Mouse (Mus musculus) neural tube, embryonic 14.5 days (tissue): ENCODE data around the gene Use1. TPM values are rescaled to one million over a fixed set of nuclear protein-coding genes. Genes with fewer than 3 reads are reported as not detected.

Source experiments
- ATAC-seq: fragments of 200-750 bp; cut with Nextera tagmentation; 2 replicates; pipeline ENCODE4 v1.8.0; 2017; ENCODE audit warnings: low read depth, mild to moderate bottlenecking, moderate TSS enrichment, moderate library complexity
- H3K27ac ChIP-seq: fragments of 300-500 bp; sonication (generic); 2 replicates; pipeline ENCODE4 v1.5.1; 2014; ENCODE audit warnings: low read depth, mild to moderate bottlenecking, control low read depth, low read length, moderate library complexity, mixed read lengths
- H3K27me3 ChIP-seq: fragments of 300-500 bp; sonication (generic); 2 replicates; pipeline ENCODE4 v1.6.1; 2014; ENCODE audit warnings: low read length; ENCODE audit not compliant: control insufficient read depth, insufficient read depth
- H3K36me3 ChIP-seq: fragments of 300-500 bp; sonication (generic); 2 replicates; pipeline ENCODE4 v1.6.1; 2014; ENCODE audit warnings: low read length, mixed read lengths; ENCODE audit not compliant: control insufficient read depth, insufficient read depth
- H3K4me1 ChIP-seq: fragments of 300-500 bp; sonication (generic); 2 replicates; pipeline ENCODE4 v1.6.1; 2014; ENCODE audit warnings: low read length; ENCODE audit not compliant: control insufficient read depth, insufficient read depth
- H3K4me2 ChIP-seq: fragments of 300-500 bp; sonication (generic); 2 replicates; pipeline ENCODE4 v1.6.1; 2014; ENCODE audit warnings: mild to moderate bottlenecking, low read depth, low read length, control low read depth
- H3K4me3 ChIP-seq: fragments of 300-500 bp; sonication (generic); 2 replicates; pipeline ENCODE4 v1.5.1; 2014; ENCODE audit warnings: low read depth, low read length, control low read depth, mixed read lengths
- H3K9ac ChIP-seq: fragments of 300-500 bp; sonication (generic); replicated peaks from 2 replicates; pipeline ENCODE4 v1.6.1; 2014; ENCODE audit warnings: low read depth, mild to moderate bottlenecking, control low read depth, low read length, mixed read lengths
- H3K9me3 ChIP-seq: fragments of 300-500 bp; sonication (generic); 2 replicates; pipeline ENCODE4 v1.6.1; 2016; ENCODE audit warnings: low read length; ENCODE audit not compliant: control insufficient read depth
- WGBS: fragments of 180-500 bp; shearing (Covaris S2); extraction: QIAGEN DNeasy Blood & Tissue Kit; methylation state at CpG from one replicate; pipeline ENCODE4 v1.1.7; 2014; 5-methylcytosine and 5-hydroxymethylcytosine counted together
- polyA plus RNA-seq: library from polyadenylated mRNA; unstranded; fragments of >200 nt; fragmentation: Nextera tagmentation; extraction: Ambion mirVana; gene quantifications from 2 replicates; pipeline ENCODE4 v1.2.1, GENCODE M21; 2014

Use1 gene
- polyA plus RNA-seq, 1 experiment from 2014 or later, result 130 TPM

DNA sequence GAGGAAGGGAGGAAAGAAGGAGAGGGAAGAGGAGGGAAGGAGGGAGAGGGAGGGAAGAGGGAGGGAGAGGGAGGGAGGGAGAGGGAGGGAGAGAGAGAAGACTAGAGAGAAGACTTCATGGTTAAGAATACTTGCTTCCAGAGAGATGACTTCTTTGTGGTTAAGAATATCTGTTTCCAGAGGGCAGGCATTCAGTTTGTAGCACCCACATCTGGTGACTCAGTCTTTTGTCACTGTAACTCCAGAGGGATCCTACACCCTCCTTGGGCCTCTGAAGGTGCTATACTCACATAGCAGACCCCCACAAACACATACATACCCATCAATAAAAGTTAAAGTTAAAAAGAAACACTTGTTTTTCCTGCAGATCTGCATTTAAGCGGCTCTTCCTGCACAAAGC, 15.1 kb upstream of the Use1 start:
- no peak overlapping the region for H3K4me3 ChIP-seq
- H3K9ac ChIP-seq, result no peak overlapping the region
- 100% methylated on average over 1 of the region's 1 CpGs for WGBS
- no peaks in the 10 kb centered on the region for H3K4me1 ChIP-seq
- H3K27me3 ChIP-seq, result no peaks in the 10 kb centered on the region
- no peak for ATAC-seq
- H3K9me3 ChIP-seq, result no peaks in the 10 kb centered on the region
- no peak overlapping the region for H3K4me2 ChIP-seq
- no peak overlapping the region for H3K27ac ChIP-seq
- H3K36me3 ChIP-seq, result peaks cover 68% of the 10 kb centered on the region

DNA sequence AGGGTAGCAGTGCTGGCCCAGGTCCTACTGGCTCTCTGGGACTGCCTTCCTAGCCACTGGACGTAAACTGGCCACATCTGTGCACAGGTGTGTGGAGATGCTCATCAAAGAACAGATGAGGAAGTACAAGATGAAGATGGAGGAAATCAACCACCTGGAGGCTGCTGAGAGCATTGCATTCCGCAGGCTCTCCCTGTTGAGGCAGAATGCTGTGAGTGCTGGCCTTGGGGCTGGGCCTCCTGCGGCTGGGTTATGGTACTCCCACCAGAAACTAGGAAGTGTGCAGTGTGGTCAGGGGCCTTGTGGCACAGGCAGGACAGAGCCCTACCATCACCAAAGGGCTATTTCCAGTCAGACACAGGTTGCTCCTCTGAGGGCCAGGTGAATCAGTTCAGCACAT, 8.6 kb upstream of the Use1 start:
- Histone ChIP-seq H3K36me3 (peaks cover 61% of the 10 kb centered on the region), H3K9me3 (no peaks in the 10 kb centered on the region), H3K27me3 (no peaks in the 10 kb centered on the region), H3K27ac (no peak overlapping the region), H3K9ac (no peak overlapping the region), H3K4me2 (no peak overlapping the region), H3K4me1 (no peaks in the 10 kb centered on the region), H3K4me3 (no peak overlapping the region)
- no peak for ATAC-seq
- 91% methylated on average over 3 of the region's 3 CpGs for WGBS

DNA sequence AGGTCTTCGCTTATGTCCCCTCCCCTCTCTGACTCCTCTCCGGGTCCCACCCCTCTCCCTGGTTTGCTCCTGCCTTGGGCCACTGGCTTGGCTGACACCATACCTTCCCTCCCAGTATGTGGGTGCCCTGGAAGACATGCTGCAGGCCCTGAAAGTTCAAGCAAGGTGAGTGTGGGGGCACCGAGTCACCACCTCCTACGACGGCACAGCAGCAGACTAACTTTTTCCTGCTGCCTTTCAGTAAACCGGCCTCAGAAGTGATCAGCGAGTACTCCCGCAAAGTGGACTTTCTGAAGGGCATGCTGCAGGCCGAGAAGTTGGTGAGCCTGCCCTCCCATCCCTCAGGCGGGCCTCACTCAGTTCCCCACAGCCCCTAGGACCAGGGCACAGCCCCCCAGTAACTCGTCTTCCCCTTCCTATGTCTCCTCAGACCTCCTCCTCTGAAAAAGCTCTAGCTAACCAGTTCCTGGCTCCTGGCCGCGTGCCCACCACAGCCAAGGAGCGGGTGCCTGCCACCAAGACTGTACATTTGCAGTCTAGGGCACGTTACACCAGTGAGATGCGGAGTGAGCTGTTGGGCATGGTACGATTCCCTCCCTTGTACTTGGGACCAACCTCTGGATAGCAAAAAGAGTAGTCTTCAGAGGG, 1.0 kb downstream of the Use1 start:
- Histone ChIP-seq H3K4me2 (peak overlapping the region; percentile 86), H3K9ac (peak overlapping the region; percentile 62), H3K27ac (peak overlapping the region; percentile 93), H3K36me3 (peaks cover 6% of the 10 kb centered on the region; the same call in 1 of the 2 replicates), H3K9me3 (no peaks in the 10 kb centered on the region), H3K27me3 (no peaks in the 10 kb centered on the region), H3K4me1 (peaks cover 13% of the 10 kb centered on the region), H3K4me3 (peak overlapping the region; percentile 51)
- ATAC-seq, result no peak
- WGBS, result 60% methylated on average over 17 of the region's 17 CpGs

DNA sequence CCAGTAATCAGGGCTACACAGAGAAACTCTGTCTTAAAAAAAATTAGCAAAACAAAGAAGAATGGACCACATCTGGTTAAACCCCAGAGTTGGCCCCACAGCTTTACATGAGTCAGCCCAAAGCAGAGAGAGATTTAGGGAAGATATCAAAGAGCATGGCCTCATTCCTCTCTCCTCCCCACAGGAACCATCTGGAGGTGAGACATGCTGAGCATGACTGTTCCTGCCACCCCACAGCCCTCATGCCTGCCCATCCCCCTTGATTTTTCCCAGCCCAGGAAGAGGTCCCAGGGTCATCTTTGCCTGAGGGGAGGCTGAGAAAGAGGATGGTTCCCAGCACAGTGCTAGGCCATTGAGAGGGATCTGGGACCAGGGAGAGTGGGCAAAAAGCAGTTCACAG, 1.7 kb downstream of the Use1 start:
- Histone ChIP-seq H3K4me3 (no peak overlapping the region), H3K4me2 (no peak overlapping the region), H3K27me3 (no peaks in the 10 kb centered on the region), H3K4me1 (peaks cover 13% of the 10 kb centered on the region), H3K9me3 (no peaks in the 10 kb centered on the region), H3K36me3 (peaks cover 6% of the 10 kb centered on the region; the same call in 1 of the 2 replicates), H3K27ac (no peak overlapping the region), H3K9ac (no peak overlapping the region)
- ATAC-seq, result no peak

DNA sequence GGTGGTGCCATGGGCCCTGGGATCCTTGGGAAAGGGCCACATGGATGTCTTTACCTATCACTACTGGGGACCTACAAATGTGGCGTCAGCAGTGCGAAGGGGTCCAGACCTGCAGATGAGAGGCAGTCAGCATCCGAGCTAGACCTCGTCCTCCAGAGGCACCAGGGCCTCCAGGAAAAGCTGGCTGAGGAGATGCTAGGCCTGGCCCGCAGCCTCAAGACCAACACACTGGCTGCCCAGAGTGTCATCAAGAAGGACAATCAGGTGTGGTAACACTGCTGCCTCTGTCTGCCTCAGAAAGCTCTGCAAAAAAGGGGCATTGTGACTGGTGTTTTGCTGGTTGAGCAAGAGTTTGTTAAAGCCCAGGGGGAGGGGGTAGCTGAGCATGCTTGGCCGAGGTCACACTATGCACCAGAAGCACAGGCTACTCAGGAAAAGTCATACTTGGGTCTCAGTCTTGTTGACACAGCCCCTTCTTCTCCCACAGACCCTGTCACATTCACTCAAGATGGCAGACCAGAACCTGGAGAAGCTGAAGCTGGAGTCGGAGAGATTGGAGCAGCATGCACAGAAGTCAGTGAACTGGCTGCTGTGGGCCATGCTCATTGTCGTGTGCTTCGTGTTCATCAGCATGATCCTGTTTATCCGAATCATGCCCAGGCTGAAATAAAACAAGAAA, 2.5 kb downstream of the Use1 start:
- Histone ChIP-seq H3K4me1 (peaks cover 13% of the 10 kb centered on the region), H3K9me3 (no peaks in the 10 kb centered on the region), H3K4me2 (no peak overlapping the region), H3K27me3 (no peaks in the 10 kb centered on the region), H3K36me3 (peaks cover 10% of the 10 kb centered on the region; the same call in 1 of the 2 replicates), H3K27ac (no peak overlapping the region), H3K9ac (no peak overlapping the region), H3K4me3 (no peak overlapping the region)
- WGBS, result 92% methylated on average over 10 of the region's 10 CpGs
- ATAC-seq, result no peak

DNA sequence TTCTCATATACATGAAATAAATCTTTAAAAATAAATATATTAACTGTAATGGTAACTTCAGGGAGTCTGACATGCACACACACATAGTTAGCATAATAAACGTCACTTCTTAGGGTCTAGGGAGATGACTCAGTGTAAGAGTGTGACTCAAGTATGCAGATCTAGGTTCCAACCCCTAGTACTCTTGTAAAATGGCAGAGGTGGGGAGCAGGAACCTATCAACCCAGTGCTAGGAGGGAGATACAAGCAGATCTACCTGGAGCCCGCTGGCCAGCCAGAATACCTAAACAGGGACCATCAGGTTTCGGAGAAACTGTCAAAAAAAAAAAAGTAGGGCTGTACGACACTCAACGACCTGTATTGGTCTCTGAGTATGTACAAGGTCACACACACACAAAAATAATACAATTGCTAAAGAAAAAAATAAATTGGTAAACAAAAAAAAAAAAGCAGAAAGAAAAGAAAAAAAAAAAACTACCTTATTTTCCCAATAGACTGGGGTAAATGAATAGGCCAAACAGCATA, 4.1 kb downstream of the Use1 start:
- Histone ChIP-seq H3K9ac (peak overlapping the region; percentile 43), H3K27ac (peak overlapping the region; percentile 78; the same call in 1 of the 2 replicates), H3K4me2 (peak overlapping the region; percentile 50), H3K4me3 (peak overlapping the region; percentile 49), H3K4me1 (peaks cover 20% of the 10 kb centered on the region), H3K9me3 (no peaks in the 10 kb centered on the region), H3K27me3 (no peaks in the 10 kb centered on the region), H3K36me3 (peaks cover 15% of the 10 kb centered on the region; the same call in 1 of the 2 replicates)
- 32% methylated on average over 5 of the region's 5 CpGs for WGBS
- no peak for ATAC-seq

DNA sequence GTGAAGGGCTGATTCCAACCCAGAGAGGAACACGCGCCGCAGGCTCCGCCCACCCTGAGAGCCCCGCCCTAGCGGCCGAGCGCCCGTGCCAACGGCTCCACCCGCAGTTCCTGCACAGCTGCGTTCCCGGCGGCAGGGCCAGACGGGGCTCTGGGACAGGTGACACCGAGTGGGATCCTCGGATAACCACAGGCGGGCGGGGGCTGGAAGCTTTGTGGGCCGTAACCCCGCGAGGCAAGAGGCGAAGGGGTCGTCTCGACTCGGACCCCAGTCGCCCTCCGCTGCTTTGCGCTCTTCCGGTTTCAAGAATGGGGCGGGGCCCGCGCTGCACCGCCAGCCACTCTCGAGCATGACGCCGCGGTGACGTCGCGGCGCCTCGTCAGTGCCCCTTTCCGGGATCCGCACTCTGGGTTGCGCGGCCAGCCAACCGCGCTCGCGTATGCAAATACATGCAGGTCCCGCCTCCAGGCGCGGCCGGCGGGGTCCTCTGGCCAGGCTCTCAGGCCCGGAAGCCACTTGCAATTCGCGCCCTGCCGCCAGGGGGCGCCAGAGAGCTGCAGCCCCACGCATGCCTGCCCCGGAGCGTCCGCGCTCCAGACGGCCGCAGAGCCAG, 4.7 kb downstream of the Use1 start, which contains the start of gene Ocel1:
Gene Ocel1 (plus strand): TSS at position 63 of the 613 bp plus-strand sequence.
- peak within 1 kb of the TSS; percentile 50 for H3K4me2 ChIP-seq
- H3K4me3 ChIP-seq, result peak within 1 kb of the TSS; percentile 49
- H3K36me3 ChIP-seq, result peaks cover 15% of the 10 kb centered on the region; the same call in 1 of the 2 replicates
- H3K4me1 ChIP-seq, result peaks cover 25% of the 10 kb centered on the region
- H3K9ac ChIP-seq, result peak within 1 kb of the TSS; percentile 43
- H3K9me3 ChIP-seq, result no peaks in the 10 kb centered on the region
- peak; percentile 84 for ATAC-seq
- no peaks in the 10 kb centered on the region for H3K27me3 ChIP-seq
- under 1% methylated on average over 68 of the region's 68 CpGs for WGBS
- peak within 1 kb of the TSS; percentile 78 for H3K27ac ChIP-seq

DNA sequence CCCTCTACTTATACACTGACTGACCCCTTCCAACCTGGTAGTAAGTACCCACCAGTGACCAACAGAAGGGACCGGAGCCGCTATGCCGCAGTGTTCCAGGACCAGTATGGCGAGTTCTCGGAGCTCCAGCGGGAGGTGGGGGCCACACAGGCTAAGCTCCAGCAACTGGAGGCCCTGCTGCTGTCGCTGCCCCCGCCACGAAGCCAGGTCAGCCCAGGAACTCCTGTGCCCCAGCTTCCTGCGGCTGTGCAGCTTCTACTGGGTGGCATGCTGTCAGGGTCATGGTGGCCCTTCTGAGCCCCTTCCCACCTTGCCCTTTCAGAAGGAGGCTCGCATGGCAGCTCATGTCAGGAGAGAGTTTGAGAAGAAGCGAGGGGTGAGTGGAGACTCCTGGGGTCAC, 5.8 kb downstream of the Use1 start:
- Histone ChIP-seq H3K9ac (no peak overlapping the region), H3K4me2 (no peak overlapping the region), H3K27ac (no peak overlapping the region), H3K4me3 (no peak overlapping the region), H3K4me1 (peaks cover 28% of the 10 kb centered on the region), H3K36me3 (peaks cover 15% of the 10 kb centered on the region; the same call in 1 of the 2 replicates), H3K9me3 (no peaks in the 10 kb centered on the region), H3K27me3 (no peaks in the 10 kb centered on the region)
- WGBS, result 85% methylated on average over 12 of the region's 12 CpGs
- ATAC-seq, result no peak

DNA sequence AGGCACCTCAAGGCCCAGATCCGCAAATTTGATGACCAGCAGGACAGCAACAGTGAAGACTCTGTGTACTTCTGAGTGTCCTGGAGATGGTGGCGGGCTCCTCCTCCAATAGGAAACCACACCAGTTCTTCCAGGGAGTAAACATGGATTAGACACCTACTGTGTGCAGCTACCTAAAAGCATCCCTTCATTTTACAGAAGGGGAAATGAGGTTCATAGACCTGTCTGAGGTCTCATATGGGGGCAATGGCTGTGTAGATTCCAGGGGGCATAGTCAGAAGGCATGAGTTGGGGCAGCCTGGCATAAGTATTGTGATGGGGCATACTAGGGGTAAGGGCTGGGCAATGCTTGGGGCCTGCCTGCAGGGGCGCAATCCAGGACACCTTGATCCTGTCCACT, 6.4 kb downstream of the Use1 start:
- H3K4me1 ChIP-seq, result peaks cover 22% of the 10 kb centered on the region
- no peak for ATAC-seq
- WGBS, result 93% methylated on average over 3 of the region's 3 CpGs

More for the DNA sequence above, 6.4 kb downstream of the Use1 start:
- Histone ChIP-seq H3K9ac (no peak overlapping the region), H3K9me3 (no peaks in the 10 kb centered on the region), H3K4me3 (no peak overlapping the region), H3K27ac (no peak overlapping the region), H3K4me2 (no peak overlapping the region), H3K36me3 (peaks cover 15% of the 10 kb centered on the region; the same call in 1 of the 2 replicates), H3K27me3 (no peaks in the 10 kb centered on the region)
